Mouse (Mus musculus) heart, adult 2 months (tissue): ENCODE measurements around the gene Glipr2. TPM values are rescaled to one million over a fixed set of nuclear protein-coding genes. Genes with fewer than 3 reads are reported as not detected.

Source experiments
- DNase-seq, 2 experiments: peaks; one replicate each; pipeline ENCODE4 v3.0.0; 2021
- H3K27ac ChIP-seq: fragments of 200-600 bp; 2 replicates; pipeline ENCODE4 v1.8.1; 2022
- H3K27me3 ChIP-seq: fragments of 200-500 bp; 2 replicates; pipeline ENCODE4 v1.6.1; 2012; ENCODE audit warnings: mild to moderate bottlenecking, low read length, inconsistent platforms, mixed read lengths; ENCODE audit not compliant: control insufficient read depth, insufficient read depth
- H3K36me3 ChIP-seq: fragments of 200-500 bp; 2 replicates; pipeline ENCODE4 v1.6.1; 2012; ENCODE audit warnings: low read length, inconsistent platforms; ENCODE audit not compliant: control insufficient read depth, insufficient read depth
- H3K4me1 ChIP-seq: fragments of 200-500 bp; 2 replicates; pipeline ENCODE4 v1.6.1; 2011; ENCODE audit warnings: low read length; ENCODE audit not compliant: control insufficient read depth, insufficient read depth
- H3K4me3 ChIP-seq: fragments of 200-600 bp; 2 replicates; pipeline ENCODE4 v1.8.1; 2022
- H3K79me2 ChIP-seq: fragments of 200-500 bp; replicated peaks from 2 replicates; pipeline ENCODE4 v1.6.1; 2012; ENCODE audit warnings: mild to moderate bottlenecking, inconsistent platforms, low read length, moderate library complexity, mixed read lengths; ENCODE audit not compliant: control insufficient read depth, insufficient read depth
- H3K9ac ChIP-seq: fragments of 200-500 bp; 2 replicates; pipeline ENCODE4 v1.6.1; 2012; ENCODE audit warnings: low read depth, mild to moderate bottlenecking, control low read depth, inconsistent platforms, low read length, mixed read lengths
- CTCF ChIP-seq: fragments of 200-600 bp; IDR thresholded peaks from 2 replicates; pipeline ENCODE4 v1.8.1; 2022; ENCODE audit warnings: antibody characterized with exemption, mild to moderate bottlenecking, moderate library complexity
- EP300 ChIP-seq: fragments of 200-500 bp; IDR thresholded peaks from 2 replicates; pipeline ENCODE4 v1.6.1; 2011; ENCODE audit warnings: low read depth, low read length, control low read depth; ENCODE audit not compliant: insufficient read depth
- POLR2A ChIP-seq: fragments of 200-500 bp; IDR thresholded peaks from 2 replicates; pipeline ENCODE4 v1.6.1; 2011; ENCODE audit warnings: mild to moderate bottlenecking, low read depth, low read length, control low read depth; ENCODE audit not compliant: insufficient read depth
- WGBS: fragments of 180-500 bp; shearing (Covaris S2); methylation state at CpG from one replicate; pipeline ENCODE4 v1.1.7; 2018; 5-methylcytosine and 5-hydroxymethylcytosine counted together
- intact Hi-C: fragments of 180-260 bp; cut with DNase I; formaldehyde crosslinking; loops from one replicate; pipeline ENCODE4 v1.15.1; 2025
- polyA plus RNA-seq: library from polyadenylated mRNA; depleted of rRNA; stranded (reverse); fragments of >200 nt; gene quantifications from 2 replicates; pipeline ENCODE4 v1.2.3, GENCODE M21; 2012
- total RNA-seq, 2 experiments: library from RNA; stranded (reverse); gene quantifications; 2 replicates each; pipeline ENCODE4 v1.2.3; 2021

The Glipr2 gene
- total and polyA plus RNA-seq, 3 experiments: 2.1 to 5.3 (median 5.2) TPM

- H3K79me2 ChIP-seq: no peaks in the 10 kb centered on the region
- WGBS: 37% methylated on average over 4 of the region's 4 CpGs
- no peaks in the 10 kb centered on the region for H3K4me1 ChIP-seq
- H3K27me3 ChIP-seq: no peaks in the 10 kb centered on the region
- H3K36me3 ChIP-seq: no peaks in the 10 kb centered on the region
- no peak for TF ChIP-seq POLR2A
- TF ChIP-seq EP300: no peak
- no peak for TF ChIP-seq CTCF
- no peak overlapping the region for H3K27ac ChIP-seq
- H3K4me3 ChIP-seq: no peak overlapping the region
- DNase-seq: no peak
- intact Hi-C loops: no loop called here
- H3K9ac ChIP-seq: no peak overlapping the region
Observed at GRCm38 (mm10) chr4:43931877-43932276, 25.3 kb upstream of the Glipr2 start.

GRCm38 (mm10) chr4:43936186-43936585 lies 21.0 kb upstream of the Glipr2 start:
- Histone ChIP-seq H3K79me2 (no peaks in the 10 kb centered on the region), H3K27me3 (no peaks in the 10 kb centered on the region), H3K9ac (no peak overlapping the region), H3K4me3 (no peak overlapping the region), H3K27ac (no peak overlapping the region), H3K36me3 (no peaks in the 10 kb centered on the region), H3K4me1 (no peaks in the 10 kb centered on the region)
- no peak for TF ChIP-seq POLR2A
- no peak for TF ChIP-seq EP300
- TF ChIP-seq CTCF: no peak
- intact Hi-C loops: no loop called here
- no peak for DNase-seq
- WGBS: 68% methylated on average over 4 of the region's 4 CpGs

- no peak overlapping the region for H3K27ac ChIP-seq
Observed at GRCm38 (mm10) chr4:43936749-43937674, 20.2 kb upstream of the Glipr2 start.

GRCm38 (mm10) chr4:43941315-43941714 lies 15.9 kb upstream of the Glipr2 start:
- no peak for DNase-seq
- Histone ChIP-seq H3K79me2 (no peaks in the 10 kb centered on the region), H3K36me3 (no peaks in the 10 kb centered on the region), H3K27me3 (no peaks in the 10 kb centered on the region), H3K4me3 (no peak overlapping the region), H3K27ac (no peak overlapping the region), H3K9ac (no peak overlapping the region), H3K4me1 (no peaks in the 10 kb centered on the region)
- WGBS: 87% methylated on average over 5 of the region's 5 CpGs
- intact Hi-C loops: no loop called here
- TF ChIP-seq POLR2A (no peak), CTCF (no peak), EP300 (no peak)

More at GRCm38 (mm10) chr4:43936749-43937674, 20.2 kb upstream of the Glipr2 start:
- H3K36me3 ChIP-seq: no peaks in the 10 kb centered on the region
- 59% methylated on average over 14 of the region's 14 CpGs for WGBS
- H3K79me2 ChIP-seq: no peaks in the 10 kb centered on the region
- no peak for TF ChIP-seq EP300
- no peak for TF ChIP-seq POLR2A
- no peak for TF ChIP-seq CTCF
- no peak overlapping the region for H3K4me3 ChIP-seq
- no peaks in the 10 kb centered on the region for H3K27me3 ChIP-seq
- H3K9ac ChIP-seq: no peak overlapping the region
- no peaks in the 10 kb centered on the region for H3K4me1 ChIP-seq
- intact Hi-C loops: no loop called here
- DNase-seq: no peak

GRCm38 (mm10) chr4:43942421-43942820 lies 14.8 kb upstream of the Glipr2 start:
- WGBS: 94% methylated on average over 8 of the region's 8 CpGs
- no peak for TF ChIP-seq POLR2A
- Histone ChIP-seq H3K4me1 (no peaks in the 10 kb centered on the region), H3K27ac (no peak overlapping the region), H3K36me3 (no peaks in the 10 kb centered on the region), H3K79me2 (no peaks in the 10 kb centered on the region), H3K4me3 (no peak overlapping the region), H3K9ac (no peak overlapping the region), H3K27me3 (no peaks in the 10 kb centered on the region)
- DNase-seq: no peak
- intact Hi-C loops: no loop called here

GRCm38 (mm10) chr4:43947571-43947970 lies 9.6 kb upstream of the Glipr2 start:
- Histone ChIP-seq H3K27ac (no peak overlapping the region), H3K4me1 (no peaks in the 10 kb centered on the region), H3K9ac (no peak overlapping the region), H3K27me3 (no peaks in the 10 kb centered on the region), H3K79me2 (no peaks in the 10 kb centered on the region), H3K36me3 (no peaks in the 10 kb centered on the region), H3K4me3 (no peak overlapping the region)
- DNase-seq: no peak
- no peak for TF ChIP-seq EP300
- no peak for TF ChIP-seq CTCF
- TF ChIP-seq POLR2A: no peak
- intact Hi-C loops: no loop called here
- 95% methylated on average over 2 of the region's 2 CpGs for WGBS
